Mouse (Mus musculus) neural tube, embryonic 11.5 days (tissue): ENCODE results near the gene Arhgef38. TPM values are rescaled to one million over a fixed set of nuclear protein-coding genes. Genes with fewer than 3 reads are reported as not detected.

ENCODE experiments used
- ATAC-seq: fragments of 200-750 bp; cut with Nextera tagmentation; 2 replicates; pipeline ENCODE4 v1.8.0; 2017; ENCODE audit warnings: moderate number of reproducible peaks, mild to moderate bottlenecking, moderate TSS enrichment, moderate library complexity; ENCODE audit not compliant: insufficient read depth, low FRiP score, low TSS enrichment
- DNase-seq: peaks from one replicate; pipeline ENCODE4 v3.0.0-alpha.2; 2015; ENCODE audit warnings: low spot score
- H3K27ac ChIP-seq: fragments of 300-500 bp; sonication (generic); 2 replicates; pipeline ENCODE4 v1.5.1; 2014; ENCODE audit warnings: low read depth, mild to moderate bottlenecking, low read length
- H3K27me3 ChIP-seq: fragments of 300-500 bp; sonication (generic); 2 replicates; pipeline ENCODE4 v1.6.1; 2014; ENCODE audit warnings: mild to moderate bottlenecking, low read length, mixed read lengths; ENCODE audit not compliant: control insufficient read depth, insufficient read depth
- H3K36me3 ChIP-seq: fragments of 300-500 bp; sonication (generic); 2 replicates; pipeline ENCODE4 v1.6.1; 2014; ENCODE audit warnings: mild to moderate bottlenecking, low read length, moderate library complexity, mixed read lengths; ENCODE audit not compliant: control insufficient read depth, insufficient read depth
- H3K4me1 ChIP-seq: fragments of 300-500 bp; sonication (generic); 2 replicates; pipeline ENCODE4 v1.6.1; 2014; ENCODE audit warnings: low read length, mixed read lengths; ENCODE audit not compliant: control insufficient read depth, insufficient read depth
- H3K4me2 ChIP-seq: fragments of 300-500 bp; sonication (generic); 2 replicates; pipeline ENCODE4 v1.6.1; 2014; ENCODE audit warnings: low read depth, mild to moderate bottlenecking, moderate library complexity
- H3K4me3 ChIP-seq: fragments of 300-500 bp; sonication (generic); 2 replicates; pipeline ENCODE4 v1.5.1; 2014; ENCODE audit warnings: low read depth, low read length
- H3K9ac ChIP-seq: fragments of 300-500 bp; sonication (generic); 2 replicates; pipeline ENCODE4 v1.6.1; 2014; ENCODE audit warnings: mild to moderate bottlenecking, low read length
- H3K9me3 ChIP-seq: fragments of 300-500 bp; sonication (generic); 2 replicates; pipeline ENCODE4 v1.6.1; 2016; ENCODE audit warnings: low read length; ENCODE audit not compliant: control insufficient read depth
- WGBS: fragments of 180-500 bp; shearing (Covaris S2); extraction: QIAGEN DNeasy Blood & Tissue Kit; methylation state at CpG from one replicate; pipeline ENCODE4 v1.1.7; 2014; 5-methylcytosine and 5-hydroxymethylcytosine counted together
- polyA plus RNA-seq: library from polyadenylated mRNA; unstranded; fragments of >200 nt; fragmentation: Nextera tagmentation; extraction: Ambion mirVana; gene quantifications from 2 replicates; pipeline ENCODE4 v1.2.1, GENCODE M21; 2014

Arhgef38 gene
- polyA plus RNA-seq: 0.09 TPM in 1 of 2 replicates, not detected in the other

DNA sequence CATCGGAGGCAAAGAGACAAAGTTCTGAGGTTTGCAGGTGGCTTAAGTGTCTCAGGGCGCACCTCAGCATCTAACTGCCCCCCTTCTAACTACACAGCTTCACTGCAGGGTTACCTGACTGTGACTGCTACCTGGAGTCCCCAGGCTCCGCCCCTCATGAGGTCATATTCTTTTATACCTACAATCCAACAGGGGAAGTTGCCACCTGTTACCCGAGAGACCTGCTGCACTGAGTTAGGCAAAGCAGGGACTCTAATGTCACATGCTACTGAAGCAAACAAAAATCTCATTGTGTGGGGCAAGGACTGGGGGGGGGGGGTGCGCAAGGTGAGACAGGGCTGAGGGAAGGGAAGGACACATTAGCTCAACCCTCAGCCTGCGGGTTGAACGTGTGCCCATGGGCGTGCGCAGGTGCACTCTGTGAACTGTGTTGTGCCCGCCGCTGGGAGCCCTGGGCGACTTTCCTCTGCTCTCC, at the start of gene Arhgef38:
Gene Arhgef38, minus strand, starts transcription at position 129 of the 475 bp plus-strand sequence.
- DNase-seq: no peak
- no peak within 1 kb of the TSS for H3K9ac ChIP-seq
- ATAC-seq: peak; percentile 45; the same call in 1 of the 2 replicates
- H3K36me3 ChIP-seq: no peaks in the 10 kb centered on the region
- no peaks in the 10 kb centered on the region for H3K9me3 ChIP-seq
- H3K4me1 ChIP-seq: no peaks in the 10 kb centered on the region
- no peaks in the 10 kb centered on the region for H3K27me3 ChIP-seq
- no peak within 1 kb of the TSS for H3K4me2 ChIP-seq
- H3K27ac ChIP-seq: no peak within 1 kb of the TSS
- WGBS: 53% methylated on average over 12 of the region's 12 CpGs
- H3K4me3 ChIP-seq: no peak within 1 kb of the TSS

DNA sequence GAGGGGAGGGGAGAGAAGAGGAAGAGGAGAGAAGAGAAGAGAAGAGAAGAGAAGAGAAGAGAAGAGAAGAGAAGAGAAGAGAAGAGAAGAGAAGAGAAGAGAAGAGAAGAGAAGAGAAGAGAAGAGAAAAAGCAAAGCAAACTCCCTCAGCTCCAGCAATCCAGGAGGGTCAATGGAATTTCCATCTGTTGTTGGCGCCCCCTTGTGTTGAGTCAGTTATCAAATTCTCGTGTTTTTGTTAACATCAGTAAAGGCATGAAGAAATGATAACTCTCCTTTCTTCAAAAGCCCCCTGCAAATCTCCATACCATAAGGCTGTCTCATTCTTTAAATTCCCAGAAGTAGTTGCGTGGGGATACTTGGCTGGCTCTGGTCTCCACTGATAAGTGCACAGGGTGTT, 37.1 kb upstream of the Arhgef38 start:
- Histone ChIP-seq H3K36me3 (no peaks in the 10 kb centered on the region), H3K27ac (no peak overlapping the region), H3K27me3 (no peaks in the 10 kb centered on the region), H3K9ac (no peak overlapping the region), H3K9me3 (no peaks in the 10 kb centered on the region), H3K4me1 (no peaks in the 10 kb centered on the region), H3K4me3 (no peak overlapping the region), H3K4me2 (no peak overlapping the region)
- WGBS: 21% methylated on average over 3 of the region's 3 CpGs
- ATAC-seq (no peak), DNase-seq (peak; percentile 65)

DNA sequence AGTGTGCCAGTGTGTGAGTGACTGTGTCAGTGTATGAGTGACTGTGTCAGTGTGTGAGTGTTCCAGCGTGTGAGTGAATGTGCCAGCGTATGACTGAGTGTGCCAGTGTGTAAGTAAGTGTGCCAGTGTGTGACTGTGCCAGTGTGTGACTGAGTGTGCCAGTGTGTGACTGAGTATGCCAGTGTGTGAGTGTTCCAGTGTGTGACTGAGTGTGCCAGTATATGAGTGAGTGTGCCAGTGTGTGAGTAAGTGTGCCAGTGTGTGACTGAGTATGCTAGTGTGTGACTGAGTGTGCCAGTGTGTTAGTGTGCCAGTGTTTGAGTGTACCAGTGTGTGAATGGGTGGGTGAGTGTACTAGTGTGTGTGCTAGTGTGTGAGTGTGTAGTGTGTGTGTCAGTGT, 24.1 kb upstream of the Arhgef38 start:
- Histone ChIP-seq H3K4me2 (no peak overlapping the region), H3K4me3 (no peak overlapping the region), H3K4me1 (no peaks in the 10 kb centered on the region), H3K27ac (no peak overlapping the region), H3K27me3 (no peaks in the 10 kb centered on the region), H3K9me3 (no peaks in the 10 kb centered on the region), H3K36me3 (no peaks in the 10 kb centered on the region), H3K9ac (no peak overlapping the region)
- ATAC-seq (no peak), DNase-seq (no peak)
- WGBS: 96% methylated on average over 2 of the region's 2 CpGs

DNA sequence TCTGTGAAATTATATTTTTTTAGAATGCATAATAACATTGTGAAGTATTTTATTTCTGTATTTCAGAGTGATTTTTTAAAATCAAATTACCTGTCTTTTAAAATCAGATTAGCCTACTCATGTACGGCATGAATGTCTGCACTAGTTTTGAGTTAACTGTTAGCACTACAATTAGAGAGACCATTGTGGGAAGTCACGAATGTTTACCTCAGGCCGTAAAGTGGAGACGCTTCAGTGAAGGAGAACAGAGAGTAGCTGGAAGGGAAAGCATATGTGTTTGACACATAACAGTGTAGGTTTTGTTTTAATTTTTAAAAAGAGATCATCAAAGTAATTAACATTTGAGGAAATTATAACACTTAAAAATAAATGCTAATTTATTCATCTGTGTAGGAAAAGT, 21.1 kb upstream of the Arhgef38 start:
- Histone ChIP-seq H3K9me3 (no peaks in the 10 kb centered on the region), H3K4me3 (no peak overlapping the region), H3K4me1 (no peaks in the 10 kb centered on the region), H3K27me3 (no peaks in the 10 kb centered on the region), H3K9ac (no peak overlapping the region), H3K36me3 (no peaks in the 10 kb centered on the region), H3K4me2 (no peak overlapping the region), H3K27ac (no peak overlapping the region)
- DNase-seq: no peak
- WGBS: 66% methylated on average over 4 of the region's 4 CpGs
- no peak for ATAC-seq

DNA sequence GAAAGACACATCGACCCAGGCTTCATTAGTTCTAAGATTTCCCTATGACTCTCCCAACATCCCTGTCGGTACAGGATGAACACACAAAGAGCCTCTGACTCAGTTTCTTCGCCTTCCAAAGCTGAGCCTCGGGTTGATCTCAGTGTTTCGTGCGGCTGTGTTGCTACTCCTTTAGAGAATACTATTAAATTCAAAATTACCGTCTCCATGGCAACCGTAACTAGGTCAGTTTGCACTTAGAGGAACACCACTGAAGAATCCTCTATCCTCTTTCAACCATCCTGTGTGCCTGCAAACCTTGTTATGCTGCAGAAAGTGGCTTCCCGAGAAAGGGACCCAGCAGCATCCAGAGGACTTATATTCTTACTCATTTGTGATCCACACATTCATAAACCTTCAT, 9.3 kb upstream of the Arhgef38 start:
- H3K36me3 ChIP-seq: no peaks in the 10 kb centered on the region
- H3K9me3 ChIP-seq: no peaks in the 10 kb centered on the region
- 72% methylated on average over 9 of the region's 9 CpGs for WGBS
- no peak overlapping the region for H3K4me2 ChIP-seq
- no peaks in the 10 kb centered on the region for H3K4me1 ChIP-seq
- no peak overlapping the region for H3K9ac ChIP-seq
- no peak overlapping the region for H3K4me3 ChIP-seq
- ATAC-seq (no peak), DNase-seq (no peak)
- H3K27ac ChIP-seq: no peak overlapping the region
- H3K27me3 ChIP-seq: no peaks in the 10 kb centered on the region

DNA sequence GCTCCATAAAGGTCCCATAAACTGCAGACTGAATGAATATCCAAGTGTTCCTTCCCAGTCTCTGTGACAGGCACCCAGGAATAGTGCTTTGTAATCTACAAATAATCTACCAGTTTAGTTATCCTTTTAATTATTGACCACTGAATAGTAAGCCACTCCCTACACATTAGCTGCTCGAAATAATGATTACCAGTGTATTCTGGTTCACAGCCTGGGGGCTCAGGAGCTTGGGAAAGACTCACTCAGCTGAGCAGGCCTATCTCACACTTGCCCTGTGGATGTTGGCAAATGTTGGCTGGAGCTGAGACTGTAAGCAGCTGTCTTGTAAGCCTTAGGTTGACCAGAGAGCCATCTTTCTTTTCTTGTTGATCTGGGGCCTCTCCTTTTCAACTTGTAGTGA, 7.2 kb upstream of the Arhgef38 start:
- no peak overlapping the region for H3K9ac ChIP-seq

DNA sequence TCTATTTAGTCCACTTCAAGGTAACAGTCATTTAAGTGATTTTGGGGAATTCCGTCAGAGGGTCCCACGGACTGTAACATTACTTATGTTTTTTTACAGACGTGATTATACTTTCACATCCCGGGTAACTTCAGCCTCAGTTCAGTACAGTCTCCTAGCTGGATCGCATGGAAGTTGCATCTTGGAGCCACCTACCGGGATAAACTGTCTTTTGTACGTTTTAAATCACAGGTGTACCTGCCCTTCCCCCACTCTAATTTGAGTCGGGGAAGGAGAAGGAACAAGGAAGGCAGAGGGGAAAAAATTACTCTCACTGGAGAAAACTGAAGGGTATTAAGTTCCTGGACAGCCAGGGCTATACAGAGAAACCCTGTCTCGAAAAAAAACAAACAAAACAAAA, 756 bp downstream of the Arhgef38 start:
- H3K27ac ChIP-seq: no peak overlapping the region
- ATAC-seq: no peak
- 70% methylated on average over 9 of the region's 9 CpGs for WGBS
- no peak overlapping the region for H3K4me2 ChIP-seq
- H3K9ac ChIP-seq: no peak overlapping the region
- H3K27me3 ChIP-seq: no peaks in the 10 kb centered on the region
- no peaks in the 10 kb centered on the region for H3K36me3 ChIP-seq
- H3K4me1 ChIP-seq: no peaks in the 10 kb centered on the region
- H3K9me3 ChIP-seq: no peaks in the 10 kb centered on the region
- no peak for DNase-seq
- no peak overlapping the region for H3K4me3 ChIP-seq

More for the DNA sequence above, 7.2 kb upstream of the Arhgef38 start:
- 66% methylated on average over 1 of the region's 1 CpGs for WGBS
- no peaks in the 10 kb centered on the region for H3K9me3 ChIP-seq
- H3K27me3 ChIP-seq: no peaks in the 10 kb centered on the region
- no peak overlapping the region for H3K4me3 ChIP-seq
- H3K4me1 ChIP-seq: no peaks in the 10 kb centered on the region
- DNase-seq: no peak
- H3K4me2 ChIP-seq: no peak overlapping the region
- no peak overlapping the region for H3K27ac ChIP-seq
- no peak for ATAC-seq
- no peaks in the 10 kb centered on the region for H3K36me3 ChIP-seq

DNA sequence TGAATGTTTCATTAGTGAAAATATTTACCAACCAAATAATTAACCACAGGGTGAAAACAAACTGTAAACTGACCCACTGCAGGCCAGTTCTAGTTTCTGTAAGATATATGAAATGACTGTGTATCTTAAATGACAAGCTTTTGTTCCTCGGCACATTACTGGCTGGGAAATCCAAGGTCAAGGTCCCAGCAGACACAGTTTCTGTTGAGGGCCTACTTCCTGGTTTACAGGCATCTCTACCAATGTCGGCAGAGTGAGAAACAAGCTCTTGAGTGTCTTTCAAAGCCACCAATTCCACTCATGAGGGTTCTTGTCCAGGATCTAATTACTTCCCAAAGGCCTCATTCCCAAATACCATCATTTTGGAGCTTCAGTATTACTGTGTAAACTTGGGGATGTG, 4.3 kb downstream of the Arhgef38 start:
- Histone ChIP-seq H3K4me1 (no peaks in the 10 kb centered on the region), H3K9ac (no peak overlapping the region), H3K4me2 (no peak overlapping the region), H3K36me3 (no peaks in the 10 kb centered on the region), H3K27ac (no peak overlapping the region), H3K27me3 (no peaks in the 10 kb centered on the region), H3K4me3 (no peak overlapping the region), H3K9me3 (no peaks in the 10 kb centered on the region)
- DNase-seq (no peak), ATAC-seq (no peak)
- 88% methylated on average over 2 of the region's 2 CpGs for WGBS

DNA sequence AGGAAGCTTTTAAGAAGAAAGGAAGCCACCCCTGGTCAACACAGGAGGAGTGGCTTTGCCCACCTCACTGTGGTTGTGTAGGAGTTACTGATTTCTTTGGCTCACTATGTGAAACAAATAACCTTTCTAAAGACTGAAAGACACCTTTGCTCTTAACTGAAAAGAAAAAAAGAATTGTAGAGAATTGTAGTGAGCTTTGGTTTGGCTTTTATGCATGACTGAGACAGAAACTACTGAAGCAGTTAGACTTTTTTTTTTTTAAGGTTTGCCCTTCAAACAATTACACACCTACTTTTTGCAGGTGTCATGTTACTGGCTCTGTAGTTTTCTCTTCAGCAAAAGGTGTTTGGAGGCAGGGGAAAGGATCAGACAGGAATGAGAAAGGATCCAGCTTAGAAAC, 5.2 kb downstream of the Arhgef38 start:
- Histone ChIP-seq H3K4me1 (no peaks in the 10 kb centered on the region), H3K36me3 (no peaks in the 10 kb centered on the region), H3K4me3 (no peak overlapping the region), H3K4me2 (no peak overlapping the region), H3K27ac (no peak overlapping the region), H3K27me3 (no peaks in the 10 kb centered on the region), H3K9me3 (no peaks in the 10 kb centered on the region), H3K9ac (no peak overlapping the region)
- DNase-seq: no peak
- ATAC-seq: no peak
